Mouse (Mus musculus): ENCODE results near the gene Fiz1.

- TF ChIP-seq GATA1 (IDR thresholded peaks at IDR 0.05; ENCODE audit: borderline replicate concordance, low read length) (no peak), FLI1 (IDR thresholded peaks at IDR 0.05; ENCODE audit: low read length) (no peak)
Measured at GRCm38 (mm10) chr7:4963527-4963926, 51.0 kb downstream of the Fiz1 start.
